ENCODE assay signal across 8 mouse cellular contexts in genomic region chr5:104458832-104459705, GRCm38 (mm10). TPM values are rescaled to one million over a fixed set of nuclear protein-coding genes. Genes with fewer than 3 reads are reported as not detected.
A peak's percentile ranks its signal among the peaks of the same experiment; 100 is the strongest.
DNase-seq lines count a peak whose midpoint lies in the region; ATAC-seq and TF ChIP-seq lines count a peak whose summit lies in the region.

Pkd2 (plus strand) TSS chr5:104459450.

- no peak for TF ChIP-seq CTCF in G1E (IDR thresholded peaks at IDR 0.05; ENCODE audit: low read depth, low read length)
- no peak for TF ChIP-seq CTCF in heart, postnatal 0 days (IDR thresholded peaks at IDR 0.05; ENCODE audit: low read depth)
- no peak for TF ChIP-seq CTCF in liver, postnatal 0 days (IDR thresholded peaks at IDR 0.05; ENCODE audit: low read depth)

- peaks cover 36% of the 10 kb centered on the region for H3K9me3 ChIP-seq in G1E (replicated peaks)
- H3K9me3 ChIP-seq in forebrain, embryonic 14.5 days (replicated peaks; ENCODE audit: control insufficient read depth, low read length), result no peaks in the 10 kb centered on the region
- no peaks in the 10 kb centered on the region for H3K9me3 ChIP-seq in heart, postnatal 0 days (replicated peaks; ENCODE audit: control insufficient read depth, low read length)
- no peaks in the 10 kb centered on the region for H3K9me3 ChIP-seq in liver, postnatal 0 days (ENCODE audit: low read length)
- H3K9me3 ChIP-seq in neural tube, embryonic 14.5 days (ENCODE audit: control insufficient read depth, low read length), result no peaks in the 10 kb centered on the region; the same call in 1 of the 2 replicates

- no peaks in the 10 kb centered on the region for H3K36me3 ChIP-seq in G1E (replicated peaks)
- H3K36me3 ChIP-seq in forebrain, embryonic 14.5 days (ENCODE audit: control insufficient read depth, insufficient read depth, low read length), result no peaks in the 10 kb centered on the region
- no peaks in the 10 kb centered on the region for H3K36me3 ChIP-seq in heart, postnatal 0 days (replicated peaks; ENCODE audit: control insufficient read depth, insufficient read depth, low read length)
- H3K36me3 ChIP-seq in liver, postnatal 0 days (replicated peaks; ENCODE audit: insufficient read depth, low read length), result no peaks in the 10 kb centered on the region
- no peaks in the 10 kb centered on the region for H3K36me3 ChIP-seq in neural tube, embryonic 14.5 days (ENCODE audit: control insufficient read depth, insufficient read depth, low read length)

- H3K27me3 ChIP-seq in G1E (ENCODE audit: insufficient read depth, low read length), result no peaks in the 10 kb centered on the region
- no peaks in the 10 kb centered on the region for H3K27me3 ChIP-seq in forebrain, embryonic 14.5 days (replicated peaks; ENCODE audit: control insufficient read depth, insufficient read depth, low read length)
- no peaks in the 10 kb centered on the region for H3K27me3 ChIP-seq in heart, postnatal 0 days (ENCODE audit: control insufficient read depth, insufficient read depth, low read length)
- H3K27me3 ChIP-seq in liver, postnatal 0 days (ENCODE audit: insufficient read depth, low read length), result peaks cover 3% of the 10 kb centered on the region; the same call in 1 of the 2 replicates
- H3K27me3 ChIP-seq in neural tube, embryonic 14.5 days (ENCODE audit: control insufficient read depth, insufficient read depth, low read length), result no peaks in the 10 kb centered on the region

- no peak for ATAC-seq in G1E (ENCODE audit: extremely low read depth, insufficient number of reproducible peaks, low FRiP score, poor library complexity, severe bottlenecking)
- peak; percentile 89 for ATAC-seq in forebrain, embryonic 14.5 days
- peak; percentile 82 for ATAC-seq in heart, postnatal 0 days (ENCODE audit: insufficient read depth, low read depth)
- peak; percentile 83 for ATAC-seq in liver, postnatal 0 days
- peak; percentile 83 for ATAC-seq in neural tube, embryonic 14.5 days (ENCODE audit: low read depth)

- DNase-seq in G1E (ENCODE audit: low spot score), result no peak
- peak; percentile 71 for DNase-seq in cerebellum, adult 11 months
- peak; percentile 77 for DNase-seq in forebrain, embryonic 14.5 days (ENCODE audit: low spot score)
- DNase-seq in heart, postnatal 0 days (ENCODE audit: low spot score), result peak; percentile 73
- DNase-seq in kidney, postnatal 36 days, result peak; percentile 89 to 93
- peak; percentile 74 for DNase-seq in liver, postnatal 0 days
- peak; percentile 70 to 80 for DNase-seq in urinary bladder, postnatal 36 days (ENCODE audit: low spot score in 2 of 2)

- 11% methylated on average over 46 of the region's 46 CpGs for WGBS in forebrain, embryonic 14.5 days
- 11% methylated on average over 45 of the region's 46 CpGs for WGBS in heart, postnatal 0 days
- 9% methylated on average over 46 of the region's 46 CpGs for WGBS in liver, postnatal 0 days (ENCODE audit: insufficient replicate concordance)
- WGBS in neural tube, embryonic 14.5 days, result 12% methylated on average over 40 of the region's 46 CpGs

- peak within 1 kb of the TSS; percentile 27; the same call in 1 of the 2 replicates for H3K4me3 ChIP-seq in G1E (ENCODE audit: low read depth, low read length)
- peak within 1 kb of the TSS; percentile 80 for H3K4me3 ChIP-seq in forebrain, embryonic 14.5 days (ENCODE audit: low read depth, low read length)
- peak within 1 kb of the TSS; percentile 84 for H3K4me3 ChIP-seq in heart, postnatal 0 days (ENCODE audit: low read depth, low read length)
- H3K4me3 ChIP-seq in liver, postnatal 0 days (ENCODE audit: low read depth, low read length), result peak within 1 kb of the TSS; percentile 62
- H3K4me3 ChIP-seq in neural tube, embryonic 14.5 days (ENCODE audit: low read depth, low read length), result peak within 1 kb of the TSS; percentile 80

- peak within 1 kb of the TSS; percentile 97 for H3K9ac ChIP-seq in forebrain, embryonic 14.5 days (ENCODE audit: low read length)
- H3K9ac ChIP-seq in heart, postnatal 0 days (replicated peaks; ENCODE audit: low read depth, low read length), result peak within 1 kb of the TSS; percentile 86
- H3K9ac ChIP-seq in liver, postnatal 0 days (replicated peaks), result peak within 1 kb of the TSS; percentile 72
- peak within 1 kb of the TSS; percentile 97 for H3K9ac ChIP-seq in neural tube, embryonic 14.5 days (replicated peaks; ENCODE audit: low read depth, low read length)

- H3K4me1 ChIP-seq in G1E (ENCODE audit: insufficient read depth, low read depth, low read length), result no peaks in the 10 kb centered on the region
- peaks cover 7% of the 10 kb centered on the region for H3K4me1 ChIP-seq in forebrain, embryonic 14.5 days (ENCODE audit: control insufficient read depth, insufficient read depth, low read length)
- peaks cover 8% of the 10 kb centered on the region; the same call in 1 of the 2 replicates for H3K4me1 ChIP-seq in heart, postnatal 0 days (ENCODE audit: control insufficient read depth, insufficient read depth)
- H3K4me1 ChIP-seq in liver, postnatal 0 days (ENCODE audit: insufficient read depth), result 0 out of 2 replicates have a peak, but pooled peaks cover 9% of the 10 kb centered on the region
- H3K4me1 ChIP-seq in neural tube, embryonic 14.5 days (ENCODE audit: control insufficient read depth, insufficient read depth, low read length), result peaks cover 16% of the 10 kb centered on the region; the same call in 1 of the 2 replicates

- TF ChIP-seq EP300 in heart, postnatal 0 days (IDR thresholded peaks at IDR 0.05; ENCODE audit: low read depth), result no peak
- TF ChIP-seq EP300 in liver, postnatal 0 days (IDR thresholded peaks at IDR 0.05; ENCODE audit: low read depth), result no peak

- peak within 1 kb of the TSS; percentile 73 for H3K4me2 ChIP-seq in forebrain, embryonic 14.5 days (ENCODE audit: low read length)
- H3K4me2 ChIP-seq in heart, postnatal 0 days (ENCODE audit: low read depth, low read length), result peak within 1 kb of the TSS; percentile 71
- peak within 1 kb of the TSS; percentile 79 for H3K4me2 ChIP-seq in liver, postnatal 0 days (ENCODE audit: low read depth, low read length)
- H3K4me2 ChIP-seq in neural tube, embryonic 14.5 days (ENCODE audit: low read depth, low read length), result peak within 1 kb of the TSS; percentile 57

- peak within 1 kb of the TSS; percentile 95 for H3K27ac ChIP-seq in forebrain, embryonic 14.5 days (ENCODE audit: low read depth, low read length)
- peak within 1 kb of the TSS; percentile 93 for H3K27ac ChIP-seq in heart, postnatal 0 days (ENCODE audit: low read depth)
- H3K27ac ChIP-seq in liver, postnatal 0 days (ENCODE audit: low read depth), result peak within 1 kb of the TSS; percentile 69
- peak within 1 kb of the TSS; percentile 92 for H3K27ac ChIP-seq in neural tube, embryonic 14.5 days (ENCODE audit: low read depth, low read length)

RNA-seq across cellular contexts. Expression of gene Pkd2, which starts in this region (rescaled TPM):
- total RNA-seq in G1E (2014; fragmentation: Nextera tagmentation), result not detected in 2 replicates
- 0.12 and 0.27 TPM in 2 replicates for total RNA-seq in G1E (2017)
- not detected in 2 replicates for polyA plus RNA-seq in G1E (2012)
- 6.3 and 7.3 TPM in 2 replicates for polyA plus RNA-seq in forebrain, embryonic 14.5 days (2014; fragmentation: Nextera tagmentation; extraction: Ambion mirVana)
- total RNA-seq in heart, postnatal 0 days (2014; rRNA removed; ENCODE audit: low replicate concordance), result 15.4 and 29.4 TPM in 2 replicates
- polyA plus RNA-seq in heart, postnatal 0 days (2015; fragmentation: Nextera tagmentation; extraction: Ambion mirVana), result 4.5 and 4.7 TPM in 2 replicates
- 0.95 and 0.97 TPM in 2 replicates for polyA plus RNA-seq in liver, postnatal 0 days (2015; fragmentation: Nextera tagmentation; extraction: Ambion mirVana)
- 12.5 and 12.7 TPM in 2 replicates for polyA plus RNA-seq in neural tube, embryonic 14.5 days (2014; fragmentation: Nextera tagmentation; extraction: Ambion mirVana)

Comparison
In these comparisons a context has a peak if more than half of its experiments do, and no peak if none do; other contexts are left out.
1. RNA of gene Pkd2 (total RNA-seq): 15.4 to 29.4 TPM in heart, postnatal 0 days; 0.12 to 0.27 TPM in G1E; every median in the first group is over 10 times any median in the second.
2. Peak in DNase-seq, ATAC-seq, H3K4me3 ChIP-seq, H3K27ac ChIP-seq, H3K9ac ChIP-seq and H3K4me2 ChIP-seq in liver, postnatal 0 days; RNA of the gene not detected or under 1 TPM.
3. H3K4me3 ChIP-seq: peak in every context shown above with its lines; median percentile 84 in heart, postnatal 0 days; 80 in forebrain, embryonic 14.5 days; 80 in neural tube, embryonic 14.5 days; 62 in liver, postnatal 0 days; 27 in G1E.
4. Peak in every context shown above with its lines, with median percentiles within 50 percentile points of each other: H3K27ac ChIP-seq, H3K4me2 ChIP-seq and H3K9ac ChIP-seq.